ENCODE assay signal across 27 mouse cellular contexts in genomic region chr10:117568138-117568387, GRCm38 (mm10).
"Had no signal": no experiment of that assay in that cellular context is flagged by ENCODE, and none has a peak within 500 bp of the region (broad histone marks: within the 10 kb centered on the region; RNA-seq: fewer than 3 reads in every experiment).

No protein-coding gene starts in this region.

- H3K4me3 ChIP-seq: embryonic facial prominence, embryonic 10.5 days; embryonic facial prominence, embryonic 12.5 days; embryonic facial prominence, embryonic 13.5 days; embryonic facial prominence, embryonic 15.5 days; erythroblast, embryonic 14.5 days; forebrain, embryonic 10.5 days; forebrain, embryonic 12.5 days; forebrain, embryonic 13.5 days; forebrain, embryonic 15.5 days; gastrocnemius, adult 2 months; heart, adult 2 months had no signal

- H3K36me3 ChIP-seq: embryonic facial prominence, embryonic 10.5 days; embryonic facial prominence, embryonic 12.5 days; embryonic facial prominence, embryonic 13.5 days; embryonic facial prominence, embryonic 15.5 days; forebrain, embryonic 10.5 days; forebrain, embryonic 12.5 days; forebrain, embryonic 15.5 days had no signal

- H3K4me2 ChIP-seq: embryonic facial prominence, embryonic 12.5 days; embryonic facial prominence, embryonic 13.5 days; embryonic facial prominence, embryonic 15.5 days; forebrain, embryonic 12.5 days; forebrain, embryonic 13.5 days; forebrain, embryonic 15.5 days had no signal

- H3K9ac ChIP-seq: embryonic facial prominence, embryonic 12.5 days; embryonic facial prominence, embryonic 13.5 days; embryonic facial prominence, embryonic 15.5 days; forebrain, embryonic 12.5 days; forebrain, embryonic 13.5 days; forebrain, embryonic 15.5 days; forebrain, postnatal 0 days had no signal

- H3K27ac ChIP-seq: embryonic facial prominence, embryonic 10.5 days; embryonic facial prominence, embryonic 12.5 days; embryonic facial prominence, embryonic 13.5 days; embryonic facial prominence, embryonic 15.5 days; forebrain, embryonic 10.5 days; forebrain, embryonic 12.5 days; forebrain, embryonic 13.5 days; forebrain, embryonic 15.5 days; gastrocnemius, adult 2 months; heart, adult 2 months had no signal

- H3K9me3 ChIP-seq: embryonic facial prominence, embryonic 12.5 days; embryonic facial prominence, embryonic 15.5 days; forebrain, embryonic 12.5 days; forebrain, embryonic 15.5 days had no signal

- DNase-seq: cerebellum, adult 9-10 months; cerebellum, adult 9-11 months; cerebellum, postnatal 10 days; cerebellum, postnatal 14 days; cerebellum, postnatal 25 days; cerebellum, postnatal 36 days; embryo, embryonic 11 days; forebrain, postnatal 0 days; gastrocnemius, adult 2 months; gastrocnemius, postnatal 10 days; gastrocnemius, postnatal 14 days; gastrocnemius, postnatal 25 days; gastrocnemius, postnatal 36 days; heart, adult 11 months; heart, adult 18-20 months; heart, adult 2 months had no signal

- ATAC-seq: forebrain, embryonic 13.5 days; forebrain, embryonic 14.5 days; forebrain, embryonic 15.5 days; forebrain, embryonic 16.5 days; forebrain, postnatal 0 days had no signal
